ENCODE assay signal across 17 mouse cellular contexts in genomic region chr6:8360805-8361204, GRCm38 (mm10).
"Had no signal": no experiment of that assay in that cellular context is flagged by ENCODE, and none has a peak within 500 bp of the region (broad histone marks: within the 10 kb centered on the region; RNA-seq: fewer than 3 reads in every experiment).

No protein-coding gene starts in this region.

- DNase-seq: left cerebral cortex, postnatal 4 days; liver; liver, embryonic 13.5 days; liver, postnatal 0 days; lung, adult 18-20 months; lung, adult 2 months; lung, embryonic 14.5 days; lung, postnatal 10 days; lung, postnatal 14 days; lung, postnatal 36 days; lung, postnatal 4 days; midbrain, embryonic 14.5 days had no signal

- ATAC-seq: liver, embryonic 12.5 days; liver, postnatal 0 days; lung, postnatal 0 days; midbrain, embryonic 13.5 days; midbrain, embryonic 15.5 days; midbrain, embryonic 16.5 days had no signal
